Mouse (Mus musculus) MEL (cell line): ENCODE results near the gene Card11.

Experiments
- CHD1 ChIP-seq: IDR thresholded peaks from 2 replicates; pipeline ENCODE4 v1.6.1; 2012; ENCODE audit warnings: low read depth, mild to moderate bottlenecking, inconsistent platforms, low read length, improper control_type of control experiment
- CHD2 ChIP-seq: IDR thresholded peaks from 2 replicates; pipeline ENCODE4 v1.6.1; 2011; ENCODE audit warnings: low read length, improper control_type of control experiment
- CTCF ChIP-seq, 3 experiments: IDR thresholded peaks in 2 of 3; conservative IDR thresholded peaks in 1 of 3; 2 replicates each; pipeline ENCODE4 v1.5.1; 2011 to 2012; ENCODE audit warnings: low read length in 3 of 3, low read depth in 2 of 3, mild to moderate bottlenecking in 2 of 3, improper control_type of control experiment in 1 of 3, inconsistent platforms in 1 of 3, mixed read lengths in 1 of 3, moderate library complexity in 1 of 3; ENCODE audit not compliant: control insufficient read depth in 1 of 3, insufficient read depth in 1 of 3, poor library complexity in 1 of 3, severe bottlenecking in 1 of 3
- EP300 ChIP-seq, 2 experiments: IDR thresholded peaks; 2 replicates each; pipeline ENCODE4 v1.6.1; 2011; ENCODE audit warnings: improper control_type of control experiment in 2 of 2, low read length in 2 of 2, low read depth in 1 of 2, mild to moderate bottlenecking in 1 of 2
- GATA1 ChIP-seq: IDR thresholded peaks from 2 replicates; pipeline ENCODE4 v1.6.1; 2011; ENCODE audit warnings: low read depth, low read length, improper control_type of control experiment
- NRF1 ChIP-seq: IDR thresholded peaks from 2 replicates; pipeline ENCODE4 v1.6.1; 2014; ENCODE audit warnings: low read depth, mild to moderate bottlenecking, inconsistent platforms, low read length, improper control_type of control experiment, moderate library complexity; ENCODE audit not compliant: poor library complexity, insufficient read depth, severe bottlenecking
- POLR2A ChIP-seq, 2 experiments: IDR thresholded peaks; 2 replicates each; pipeline ENCODE4 v1.6.1; 2011 to 2012; ENCODE audit warnings: low read length in 2 of 2, mild to moderate bottlenecking in 2 of 2, control low read depth in 1 of 2, improper control_type of control experiment in 1 of 2, low read depth in 1 of 2, moderate library complexity in 1 of 2; ENCODE audit not compliant: control insufficient read depth in 1 of 2, insufficient read depth in 1 of 2, poor library complexity in 1 of 2
- USF2 ChIP-seq, 2 experiments: IDR thresholded peaks; 2 replicates each; pipeline ENCODE4 v1.6.1; 2011 to 2012; ENCODE audit warnings: improper control_type of control experiment in 2 of 2, low read length in 2 of 2, borderline replicate concordance in 1 of 2, inconsistent platforms in 1 of 2, low read depth in 1 of 2, mild to moderate bottlenecking in 1 of 2; ENCODE audit not compliant: insufficient read depth in 1 of 2

DNA sequence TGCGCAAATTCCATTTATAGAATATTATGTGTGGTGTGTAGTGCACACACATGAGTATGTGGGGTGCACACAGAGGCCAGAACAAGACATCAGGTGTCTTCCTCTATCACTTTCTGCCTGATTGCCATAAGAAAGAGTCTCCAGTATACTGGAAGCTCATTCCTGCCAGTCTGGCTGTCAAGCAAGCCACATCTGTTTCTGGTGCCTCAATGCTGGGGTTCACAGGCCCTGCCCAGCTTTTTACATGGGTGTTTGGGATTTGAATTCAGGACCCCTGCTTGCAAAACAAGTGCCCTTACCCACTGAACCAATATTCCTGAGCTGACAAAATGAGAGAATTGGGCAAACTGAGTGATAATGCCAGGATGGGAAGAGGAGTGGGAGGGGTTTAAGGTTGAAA lies 174.3 kb downstream of the Card11 start:
- no peak for TF ChIP-seq GATA1
- TF ChIP-seq POLR2A (IDR thresholded peaks at IDR 0.05; ENCODE audit: control insufficient read depth in 1 of 2, insufficient read depth in 1 of 2, low read depth in 1 of 2, low read length in 2 of 2, poor library complexity in 1 of 2): no peak
- no peak for TF ChIP-seq EP300 (IDR thresholded peaks at IDR 0.05; ENCODE audit: low read depth in 1 of 2, low read length in 2 of 2)
- TF ChIP-seq NRF1: no peak
- no peak for TF ChIP-seq CTCF (IDR thresholded peaks at IDR 0.05 in 2 of 3, conservative IDR thresholded peaks at IDR 0.05 in 1 of 3; ENCODE audit: control insufficient read depth in 1 of 3, insufficient read depth in 1 of 3, low read depth in 2 of 3, low read length in 3 of 3, poor library complexity in 1 of 3, severe bottlenecking in 1 of 3)
- no peak for TF ChIP-seq USF2 (IDR thresholded peaks at IDR 0.05; ENCODE audit: borderline replicate concordance in 1 of 2, insufficient read depth in 1 of 2, low read depth in 1 of 2, low read length in 2 of 2)
- no peak for TF ChIP-seq CHD1
- TF ChIP-seq CHD2: no peak
